Mouse (Mus musculus) CH12.LX (cell line): ENCODE measurements around the gene Nt5c2.

Source experiments
- BHLHE40 ChIP-seq: IDR thresholded peaks from 2 replicates; pipeline ENCODE4 v1.6.1; 2011; ENCODE audit warnings: mild to moderate bottlenecking, low read depth, low read length, improper control_type of control experiment
- CHD1 ChIP-seq: IDR thresholded peaks from 2 replicates; pipeline ENCODE4 v1.6.1; 2012; ENCODE audit warnings: low read depth, low read length, improper control_type of control experiment, inconsistent platforms
- CHD2 ChIP-seq: IDR thresholded peaks from 2 replicates; pipeline ENCODE4 v1.6.1; 2011; ENCODE audit warnings: low read length, improper control_type of control experiment
- CTCF ChIP-seq, 2 experiments: IDR thresholded peaks in 1 of 2; conservative IDR thresholded peaks in 1 of 2; 2 replicates each; pipeline ENCODE4 v1.5.1; 2011 to 2012; ENCODE audit warnings: low read depth in 2 of 2, low read length in 2 of 2, improper control_type of control experiment in 1 of 2, inconsistent platforms in 1 of 2, mild to moderate bottlenecking in 1 of 2, moderate library complexity in 1 of 2
- EP300 ChIP-seq: IDR thresholded peaks from 2 replicates; pipeline ENCODE4 v1.6.1; 2011; ENCODE audit warnings: low read length, improper control_type of control experiment
- IRF4 ChIP-seq: IDR thresholded peaks from 2 replicates; pipeline ENCODE4 v1.6.1; 2014; ENCODE audit warnings: low read depth, mild to moderate bottlenecking, inconsistent platforms, low read length, improper control_type of control experiment
- MAFK ChIP-seq: IDR thresholded peaks from 2 replicates; pipeline ENCODE4 v1.6.1; 2011; ENCODE audit warnings: low read length, improper control_type of control experiment; ENCODE audit not compliant: insufficient replicate concordance
- NRF1 ChIP-seq: IDR thresholded peaks from 2 replicates; pipeline ENCODE4 v1.6.1; 2014; ENCODE audit warnings: low read depth, mild to moderate bottlenecking, inconsistent platforms, low read length, improper control_type of control experiment, moderate library complexity
- RAD21 ChIP-seq: IDR thresholded peaks from 2 replicates; pipeline ENCODE4 v1.6.1; 2011; ENCODE audit warnings: low read depth, mild to moderate bottlenecking, low read length, improper control_type of control experiment, moderate library complexity
- RCOR1 ChIP-seq: conservative IDR thresholded peaks from 2 replicates; pipeline ENCODE4 v1.6.1; 2012; ENCODE audit warnings: low read depth, mild to moderate bottlenecking, inconsistent platforms, low read length, improper control_type of control experiment
- TBP ChIP-seq: conservative IDR thresholded peaks from 2 replicates; pipeline ENCODE4 v1.6.1; 2011; ENCODE audit warnings: low read depth, low read length, improper control_type of control experiment

DNA sequence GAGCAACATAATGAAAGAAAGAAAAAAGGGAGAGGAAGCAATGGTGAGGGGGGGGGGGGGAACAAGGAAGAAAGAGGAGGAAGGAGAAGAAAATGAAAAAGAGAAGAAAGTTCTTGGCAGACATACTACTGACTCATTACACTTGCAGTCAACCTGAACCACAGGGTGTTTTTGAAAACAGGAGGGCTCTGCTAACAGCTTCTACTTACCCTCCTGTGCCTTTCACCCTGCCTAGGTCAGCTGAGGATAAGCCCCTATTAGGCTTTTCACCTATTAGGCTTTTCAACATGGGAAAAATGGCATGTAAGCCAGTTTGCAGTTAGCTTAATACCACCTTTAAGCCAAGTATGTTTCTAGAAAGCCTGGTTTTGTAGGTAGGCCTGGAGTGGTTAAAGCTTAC, 51.5 kb downstream of the Nt5c2 start:
- TF ChIP-seq CTCF (conservative IDR thresholded peaks at IDR 0.05 in 1 of 2, IDR thresholded peaks at IDR 0.05 in 1 of 2; ENCODE audit: low read depth in 2 of 2, low read length in 2 of 2) (no peak), CHD2 (no peak), EP300 (no peak), MAFK (no peak), RCOR1 (no peak), TBP (no peak), RAD21 (no peak), IRF4 (no peak), BHLHE40 (no peak), CHD1 (no peak), NRF1 (no peak)
